Mouse (Mus musculus) embryonic facial prominence, embryonic 14.5 days (tissue): ENCODE measurements around the gene Apoc4. TPM values are rescaled to one million over a fixed set of nuclear protein-coding genes. Genes with fewer than 3 reads are reported as not detected.
A peak's percentile ranks its signal among the peaks of the same experiment; 100 is the strongest.

Experiments used
- ATAC-seq: fragments of 200-750 bp; cut with Nextera tagmentation; 2 replicates; pipeline ENCODE4 v1.8.0; 2017; ENCODE audit warnings: low read depth, moderate number of reproducible peaks, moderate TSS enrichment
- DNase-seq: peaks from one replicate; pipeline ENCODE4 v3.0.0-alpha.2; 2015; ENCODE audit warnings: low spot score
- H3K27ac ChIP-seq: fragments of 300-500 bp; sonication (generic); replicated peaks from 2 replicates; pipeline ENCODE4 v1.5.1; 2014; ENCODE audit warnings: low read depth, mild to moderate bottlenecking, low read length, moderate library complexity
- H3K27me3 ChIP-seq: fragments of 300-500 bp; sonication (generic); replicated peaks from 2 replicates; pipeline ENCODE4 v1.6.1; 2014; ENCODE audit warnings: low read length; ENCODE audit not compliant: control insufficient read depth, insufficient read depth
- H3K36me3 ChIP-seq: fragments of 300-500 bp; sonication (generic); 2 replicates; pipeline ENCODE4 v1.6.1; 2014; ENCODE audit warnings: low read length, mixed read lengths; ENCODE audit not compliant: control insufficient read depth, insufficient read depth
- H3K4me1 ChIP-seq: fragments of 300-500 bp; sonication (generic); 2 replicates; pipeline ENCODE4 v1.6.1; 2014; ENCODE audit warnings: antibody characterized with exemption, low read length; ENCODE audit not compliant: control insufficient read depth, insufficient read depth
- H3K4me2 ChIP-seq: fragments of 300-500 bp; sonication (generic); 2 replicates; pipeline ENCODE4 v1.6.1; 2014; ENCODE audit warnings: low read depth, mild to moderate bottlenecking, low read length, moderate library complexity, mixed read lengths
- H3K4me3 ChIP-seq: fragments of 300-500 bp; sonication (generic); 2 replicates; pipeline ENCODE4 v1.5.1; 2014; ENCODE audit warnings: low read depth, mild to moderate bottlenecking, low read length
- H3K9ac ChIP-seq: fragments of 300-500 bp; sonication (generic); 2 replicates; pipeline ENCODE4 v1.6.1; 2014; ENCODE audit warnings: low read depth, mild to moderate bottlenecking, low read length, moderate library complexity, mixed read lengths
- H3K9me3 ChIP-seq: fragments of 300-500 bp; sonication (generic); 2 replicates; pipeline ENCODE4 v1.6.1; 2016; ENCODE audit warnings: low read length; ENCODE audit not compliant: control insufficient read depth
- WGBS: fragments of 180-500 bp; shearing (Covaris S2); extraction: QIAGEN DNeasy Blood & Tissue Kit; methylation state at CpG from one replicate; pipeline ENCODE4 v1.1.7; 2014; 5-methylcytosine and 5-hydroxymethylcytosine counted together
- polyA plus RNA-seq: library from polyadenylated mRNA; unstranded; fragments of >200 nt; fragmentation: Nextera tagmentation; extraction: Ambion mirVana; gene quantifications from 2 replicates; pipeline ENCODE4 v1.2.1, GENCODE M21; 2014

Apoc4 gene
- polyA plus RNA-seq, 1 experiment from 2014 or later, result not detected

- Histone ChIP-seq H3K36me3 (0 out of 2 replicates have a peak, but pooled peaks cover under 1% of the 10 kb centered on the region), H3K9ac (no peak overlapping the region), H3K4me3 (no peak overlapping the region), H3K4me2 (no peak overlapping the region), H3K27me3 (no peaks in the 10 kb centered on the region), H3K27ac (no peak overlapping the region), H3K9me3 (no peaks in the 10 kb centered on the region), H3K4me1 (peaks cover 13% of the 10 kb centered on the region)
- no peak for ATAC-seq
- DNase-seq, result no peak
- 97% methylated on average over 34 of the region's 34 CpGs for WGBS
Observed at GRCm38 (mm10) chr7:19696336-19696873, 15.1 kb upstream of the Apoc4 start.

- H3K4me3 ChIP-seq, result no peak overlapping the region
- no peak for ATAC-seq
- no peaks in the 10 kb centered on the region for H3K9me3 ChIP-seq
- no peak overlapping the region for H3K9ac ChIP-seq
- H3K36me3 ChIP-seq, result no peaks in the 10 kb centered on the region
- H3K27ac ChIP-seq, result no peak overlapping the region
- WGBS, result 75% methylated on average over 6 of the region's 6 CpGs
- no peaks in the 10 kb centered on the region for H3K27me3 ChIP-seq
- no peak overlapping the region for H3K4me2 ChIP-seq
- peaks cover 13% of the 10 kb centered on the region for H3K4me1 ChIP-seq
- DNase-seq, result no peak
Observed at GRCm38 (mm10) chr7:19695881-19696280, 14.6 kb upstream of the Apoc4 start.

GRCm38 (mm10) chr7:19695213-19695594 lies 13.9 kb upstream of the Apoc4 start:
- H3K27me3 ChIP-seq, result no peaks in the 10 kb centered on the region
- 53% methylated on average over 8 of the region's 8 CpGs for WGBS
- no peaks in the 10 kb centered on the region for H3K36me3 ChIP-seq
- ATAC-seq, result no peak
- no peak overlapping the region for H3K9ac ChIP-seq
- no peak overlapping the region for H3K4me2 ChIP-seq
- no peak for DNase-seq
- H3K27ac ChIP-seq, result no peak overlapping the region
- H3K9me3 ChIP-seq, result no peaks in the 10 kb centered on the region
- H3K4me1 ChIP-seq, result peaks cover 13% of the 10 kb centered on the region
- H3K4me3 ChIP-seq, result no peak overlapping the region

- Histone ChIP-seq H3K4me1 (peaks cover 13% of the 10 kb centered on the region), H3K9ac (no peak overlapping the region), H3K4me3 (no peak overlapping the region), H3K27me3 (no peaks in the 10 kb centered on the region), H3K9me3 (no peaks in the 10 kb centered on the region), H3K4me2 (no peak overlapping the region), H3K27ac (no peak overlapping the region), H3K36me3 (no peaks in the 10 kb centered on the region)
- WGBS, result 86% methylated on average over 10 of the region's 10 CpGs
- no peak for ATAC-seq
- no peak for DNase-seq
Observed at GRCm38 (mm10) chr7:19694336-19695212, 13.3 kb upstream of the Apoc4 start.

GRCm38 (mm10) chr7:19693421-19693820 lies 12.1 kb upstream of the Apoc4 start:
- H3K9ac ChIP-seq, result no peak overlapping the region
- H3K4me1 ChIP-seq, result peaks cover 3% of the 10 kb centered on the region
- H3K36me3 ChIP-seq, result no peaks in the 10 kb centered on the region
- no peak for ATAC-seq
- WGBS, result 42% methylated on average over 4 of the region's 10 CpGs
- no peaks in the 10 kb centered on the region for H3K9me3 ChIP-seq
- H3K4me3 ChIP-seq, result no peak overlapping the region
- no peak overlapping the region for H3K27ac ChIP-seq
- DNase-seq, result peak; percentile 25
- H3K4me2 ChIP-seq, result no peak overlapping the region
- H3K27me3 ChIP-seq, result no peaks in the 10 kb centered on the region

- H3K36me3 ChIP-seq, result no peaks in the 10 kb centered on the region
- WGBS, result 49% methylated on average over 27 of the region's 28 CpGs
- H3K27ac ChIP-seq, result no peak within 1 kb of the TSS
- no peak within 1 kb of the TSS for H3K4me3 ChIP-seq
- ATAC-seq (no peak), DNase-seq (no peak)
- H3K9ac ChIP-seq, result no peak within 1 kb of the TSS
- H3K4me2 ChIP-seq, result no peak within 1 kb of the TSS
- peaks cover 3% of the 10 kb centered on the region for H3K4me1 ChIP-seq
- H3K9me3 ChIP-seq, result no peaks in the 10 kb centered on the region
- no peaks in the 10 kb centered on the region for H3K27me3 ChIP-seq
Observed at GRCm38 (mm10) chr7:19691873-19692865, 10.9 kb upstream of the Apoc4 start, which contains the start of gene Apoc1. Gene Apoc1, minus strand, starts transcription at chr7:19692660.

- 75% methylated on average over 6 of the region's 6 CpGs for WGBS
Observed at GRCm38 (mm10) chr7:19691434-19691833, 10.2 kb upstream of the Apoc4 start.

GRCm38 (mm10) chr7:19690845-19691244 lies 9.6 kb upstream of the Apoc4 start:
- H3K4me1 ChIP-seq, result peaks cover 3% of the 10 kb centered on the region
- 80% methylated on average over 4 of the region's 4 CpGs for WGBS
- no peaks in the 10 kb centered on the region for H3K27me3 ChIP-seq
- H3K4me3 ChIP-seq, result no peak overlapping the region
- no peak for DNase-seq
- H3K4me2 ChIP-seq, result no peak overlapping the region
- no peak overlapping the region for H3K27ac ChIP-seq
- no peak overlapping the region for H3K9ac ChIP-seq
- no peaks in the 10 kb centered on the region for H3K9me3 ChIP-seq
- no peak for ATAC-seq
- no peaks in the 10 kb centered on the region for H3K36me3 ChIP-seq

More at GRCm38 (mm10) chr7:19691434-19691833, 10.2 kb upstream of the Apoc4 start:
- Histone ChIP-seq H3K9me3 (no peaks in the 10 kb centered on the region), H3K4me1 (peaks cover 3% of the 10 kb centered on the region), H3K9ac (no peak overlapping the region), H3K27ac (no peak overlapping the region), H3K4me3 (no peak overlapping the region), H3K27me3 (no peaks in the 10 kb centered on the region), H3K36me3 (no peaks in the 10 kb centered on the region), H3K4me2 (no peak overlapping the region)
- DNase-seq, result no peak
- ATAC-seq, result no peak
